Mouse (Mus musculus) left cerebral cortex, postnatal 14 days (tissue): ENCODE measurements around the gene Wdr18. TPM values are rescaled to one million over a fixed set of nuclear protein-coding genes. Genes with fewer than 3 reads are reported as not detected.
A peak's percentile ranks its signal among the peaks of the same experiment; 100 is the strongest.

ENCODE experiments used
- DNase-seq, 2 experiments: peaks; one replicate each; pipeline ENCODE4 v3.0.0; 2021 to 2022; ENCODE audit warnings: low spot score in 2 of 2, mixed read lengths in 1 of 2
- intact Hi-C: fragments of 180-260 bp; cut with DNase I; formaldehyde crosslinking; loops from one replicate; pipeline ENCODE4 v1.15.1; 2025
- total RNA-seq, 2 experiments: library from RNA; stranded (reverse); gene quantifications; 2 replicates each; pipeline ENCODE4 v1.2.3; 2021

The Wdr18 gene
- total RNA-seq, 2 experiments from 2014 or later, result 45.3 to 46.5 TPM

GRCm38 (mm10) chr10:80014484-80015290 is 54.7 kb downstream of the Wdr18 start:
- no peak for DNase-seq
- intact Hi-C loops, result no loop called here

DNA sequence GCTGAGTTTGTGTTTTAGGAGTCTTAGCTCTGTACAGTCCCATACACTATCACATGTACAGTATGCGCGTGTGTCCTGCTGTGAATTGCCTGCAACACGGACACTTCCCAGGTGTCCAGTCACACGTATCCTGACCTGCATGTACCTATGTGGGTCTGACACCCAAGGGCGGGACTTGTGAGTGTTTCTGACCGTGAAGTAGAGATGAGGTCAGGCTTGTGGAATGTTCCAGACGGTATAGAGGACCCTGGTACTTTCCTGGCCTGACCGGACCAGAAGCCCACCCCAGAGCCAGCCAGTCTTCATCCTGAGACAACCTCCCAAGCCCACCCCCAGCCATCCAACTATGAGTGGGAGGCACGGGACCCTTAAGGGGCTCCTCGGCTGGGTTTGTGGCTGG is 55.6 kb downstream of the Wdr18 start:
- DNase-seq, result no peak
- intact Hi-C loops, result no loop called here

DNA sequence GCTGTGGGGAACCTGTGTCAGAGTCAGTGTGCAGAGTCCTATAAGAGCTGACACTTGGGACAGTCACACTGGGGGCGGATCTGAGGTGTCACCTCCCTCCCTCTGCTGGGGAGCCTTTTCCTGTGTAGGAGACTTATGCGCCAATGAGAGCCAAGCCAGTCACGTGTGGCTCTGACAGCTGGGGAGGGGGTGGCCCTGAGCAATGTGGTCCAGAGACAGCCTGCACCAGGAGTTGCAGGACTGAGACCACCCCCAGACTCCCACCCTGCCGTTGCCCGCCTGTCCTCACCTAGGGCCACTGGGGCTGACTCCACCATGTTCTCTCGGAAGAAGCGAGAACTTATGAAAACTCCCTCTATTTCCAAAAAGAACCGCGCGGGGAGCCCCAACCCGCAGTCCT is 56.6 kb downstream of the Wdr18 start, which contains the start of gene Arhgap45:
Gene Arhgap45 (plus strand): TSS at position 143 of the 400 bp plus-strand sequence.
- peak in 1 of 2 experiments; percentile 56 for DNase-seq
- intact Hi-C loops, result no loop called here

DNA sequence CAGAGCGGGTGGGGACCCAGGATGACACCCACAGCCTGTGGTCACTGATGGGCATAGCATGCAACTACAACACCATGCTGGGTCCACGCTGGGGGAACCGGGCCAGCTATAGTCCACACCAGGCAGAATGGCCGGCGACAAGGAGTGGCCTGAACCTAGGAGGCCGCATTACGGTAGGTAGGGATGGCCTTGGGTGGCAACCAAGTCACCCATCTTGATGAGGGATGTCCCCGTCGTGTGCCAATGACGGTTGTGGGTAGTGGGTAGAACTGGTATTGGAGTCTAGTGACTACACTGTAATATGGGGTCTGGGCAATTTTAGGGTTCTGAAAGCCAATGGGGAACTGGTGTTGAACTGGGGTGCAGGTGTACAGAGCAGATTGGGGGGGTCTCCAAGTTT is 57.0 kb downstream of the Wdr18 start:
- intact Hi-C loops, result no loop called here
- no peak for DNase-seq

DNA sequence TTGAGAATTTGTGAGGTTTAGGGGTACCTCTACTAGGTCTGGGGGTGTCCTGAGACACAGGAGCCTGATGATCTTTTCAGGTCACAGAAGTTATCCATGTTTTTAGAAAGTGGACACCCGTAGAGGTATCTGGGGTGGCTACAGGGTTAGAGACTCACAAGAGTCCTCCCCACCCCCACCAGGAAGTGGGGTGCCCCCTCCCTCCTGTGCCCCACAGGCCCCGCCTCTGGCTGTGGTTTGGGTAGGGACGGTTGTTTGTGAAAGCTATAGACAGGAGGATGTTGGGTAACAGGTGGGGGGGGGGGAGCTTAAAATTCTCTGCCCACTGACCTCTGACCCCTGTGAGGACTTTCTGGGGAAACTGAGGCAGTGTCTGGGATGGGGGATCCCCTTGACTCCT is 57.4 kb downstream of the Wdr18 start:
- DNase-seq, result no peak

GRCm38 (mm10) chr10:80017771-80018170 is 57.8 kb downstream of the Wdr18 start:
- intact Hi-C loops, result no loop called here
- no peak for DNase-seq

More for the DNA sequence above, 57.4 kb downstream of the Wdr18 start:
- intact Hi-C loops, result no loop called here

- intact Hi-C loops, result no loop called here
- peak in 1 of 2 experiments; percentile 39 for DNase-seq
Observed at GRCm38 (mm10) chr10:80018739-80019297, 58.9 kb downstream of the Wdr18 start.

GRCm38 (mm10) chr10:80019471-80020131 is 59.6 kb downstream of the Wdr18 start:
- intact Hi-C loops, result no loop called here
- no peak for DNase-seq

Other genes with a start within 250 kb of the Wdr18 start
- gene Hcn2, start 243.5 kb upstream of the Wdr18 start, total RNA-seq, result 10 to 100 TPM; 93.4 to 99.2 TPM
- gene Polrmt, start 213.6 kb upstream of the Wdr18 start, total RNA-seq, result 10 to 100 TPM; 43.8 to 45.4 TPM
- gene Fgf22, start 205.1 kb upstream of the Wdr18 start, total RNA-seq, result 1 to 10 TPM; 1.4 to 2.1 TPM
- gene Rnf126, start 193.2 kb upstream of the Wdr18 start, total RNA-seq, result 10 to 100 TPM; 95.4 to 97.1 TPM
- 1 to 10 TPM; 1.7 to 2.2 TPM for gene Fstl3, start 182.9 kb upstream of the Wdr18 start, total RNA-seq
- 1 to 10 TPM in 1 of 2 experiments, under 1 TPM in 1; 0.17 to 1.1 TPM for gene Prss57, start 169.2 kb upstream of the Wdr18 start, total RNA-seq
- 100 to 1,000 TPM; 398 to 410 TPM for gene Palm, start 166.6 kb upstream of the Wdr18 start, total RNA-seq
- gene Misp, start 139.2 kb upstream of the Wdr18 start, total RNA-seq, result under 1 TPM; 0.59 to 0.72 TPM
- gene Ptbp1, start 105.7 kb upstream of the Wdr18 start, total RNA-seq, result 10 to 100 TPM; 52.1 to 61.1 TPM
- 1 to 10 TPM; 2.3 to 3.1 TPM for gene Prtn3, start 85.7 kb upstream of the Wdr18 start, total RNA-seq
- 10 to 100 TPM; 68.3 to 71.2 TPM for gene Plppr3, start 85.5 kb upstream of the Wdr18 start, total RNA-seq
- gene Elane, start 73.9 kb upstream of the Wdr18 start, total RNA-seq, result not detected
- not detected for gene Cfd, start 69.3 kb upstream of the Wdr18 start, total RNA-seq
- gene Med16, start 51.2 kb upstream of the Wdr18 start, total RNA-seq, result 10 to 100 TPM; 55.0 to 66.5 TPM
- not detected for gene Gm26602, start 49.3 kb upstream of the Wdr18 start, total RNA-seq
- gene Kiss1r, start 43.2 kb upstream of the Wdr18 start, total RNA-seq, result 1 to 10 TPM; 5.7 to 7.6 TPM
- gene R3hdm4, start 38.9 kb upstream of the Wdr18 start, total RNA-seq, result 100 to 1,000 TPM; 438 to 440 TPM
- 1 to 10 TPM; 5.4 to 7.0 TPM for gene Arid3a, start 33.1 kb upstream of the Wdr18 start, total RNA-seq
- under 1 TPM; 0.21 to 0.40 TPM for gene Grin3b, start 10.6 kb downstream of the Wdr18 start, total RNA-seq
- gene Tmem259, start 24.2 kb downstream of the Wdr18 start, total RNA-seq, result 100 to 1,000 TPM; 140 to 152 TPM
- 10 to 100 TPM in 1 of 2 experiments, 1 to 10 TPM in 1; 9.5 to 11.9 TPM for gene Cnn2, start 28.4 kb downstream of the Wdr18 start, total RNA-seq
- gene Abca7, start 36.3 kb downstream of the Wdr18 start, total RNA-seq, result 10 to 100 TPM; 10.9 TPM
- 1 to 10 TPM; 3.3 to 4.0 TPM for gene Arhgap45, start 56.5 kb downstream of the Wdr18 start, total RNA-seq
- 10 to 100 TPM; 66.9 to 68.9 TPM for gene Polr2e, start 79.6 kb downstream of the Wdr18 start, total RNA-seq
- gene Gpx4, start 87.0 kb downstream of the Wdr18 start, total RNA-seq, result 100 to 1,000 TPM; 462 to 482 TPM
- gene Sbno2, start 145.4 kb downstream of the Wdr18 start, total RNA-seq, result 10 to 100 TPM; 19.2 to 19.3 TPM
- gene Stk11, start 155.7 kb downstream of the Wdr18 start, total RNA-seq, result 10 to 100 TPM; 86.2 to 90.8 TPM
- gene Atp5d, start 178.5 kb downstream of the Wdr18 start, total RNA-seq, result 100 to 1,000 TPM; 403 to 424 TPM
- 100 to 1,000 TPM; 437 to 473 TPM for gene Cbarp, start 180.7 kb downstream of the Wdr18 start, total RNA-seq
- 10 to 100 TPM; 94.0 to 96.3 TPM for gene Midn, start 188.1 kb downstream of the Wdr18 start, total RNA-seq
- 100 to 1,000 TPM in 1 of 2 experiments, 10 to 100 TPM in 1; 95.6 to 111 TPM for gene Cirbp, start 205.8 kb downstream of the Wdr18 start, total RNA-seq
- 1 to 10 TPM; 5.7 to 6.2 TPM for gene 1600002K03Rik, start 212.8 kb downstream of the Wdr18 start, total RNA-seq
- 10 to 100 TPM; 13.9 to 14.3 TPM for gene Efna2, start 219.3 kb downstream of the Wdr18 start, total RNA-seq